Mouse (Mus musculus) testis, postnatal 10 days (tissue): ENCODE results near the gene H2-DMa.

Source experiments
- DNase-seq: peaks from one replicate; pipeline ENCODE4 v3.0.0; 2021; ENCODE audit warnings: low spot score

H2-DMa gene

DNA sequence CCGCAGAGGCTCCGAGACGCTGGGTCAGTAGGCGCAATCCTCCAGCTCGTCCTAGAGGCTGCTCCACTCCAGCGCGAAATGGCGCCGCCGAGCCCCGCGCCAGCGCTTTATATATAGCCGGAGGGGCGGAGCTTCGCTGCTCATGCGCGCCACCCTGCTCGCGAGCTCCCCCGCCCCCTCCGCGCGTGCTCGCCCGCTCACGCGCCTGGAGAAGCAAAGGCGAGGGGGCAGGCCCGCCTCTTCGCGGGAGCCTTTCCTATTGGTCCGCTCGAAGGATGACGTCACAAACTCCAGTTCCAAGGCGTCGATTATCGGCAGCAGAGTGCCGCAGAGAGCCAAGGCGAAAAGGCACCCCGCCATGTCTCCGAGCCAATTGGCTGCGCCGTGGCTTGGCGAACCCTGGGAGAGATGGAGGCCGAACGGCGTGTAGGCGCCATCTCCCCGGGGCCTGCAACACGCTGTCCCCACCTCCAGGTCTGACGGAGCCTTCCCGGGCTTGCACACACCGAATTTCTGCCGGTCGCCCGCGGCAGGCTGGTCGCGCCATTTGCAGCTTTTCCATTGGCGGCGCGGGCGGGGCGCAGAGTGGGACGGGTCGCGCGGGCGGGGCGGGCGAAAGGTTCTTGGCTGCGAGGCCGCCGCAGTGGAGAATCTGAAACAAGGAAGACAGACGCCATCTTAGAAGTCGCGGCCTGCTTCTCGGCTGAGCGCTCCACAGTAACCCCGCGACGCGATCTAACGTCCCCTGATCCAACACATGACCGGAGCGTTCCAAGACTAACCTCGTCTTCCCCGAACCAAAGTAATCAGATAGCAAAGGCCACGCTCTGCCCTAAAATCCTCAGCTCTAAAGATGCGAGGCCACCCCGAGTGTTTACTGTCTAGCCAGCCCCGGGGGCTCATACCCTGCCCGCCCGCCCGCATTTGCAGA lies at the start of gene H2-DMa:
Gene H2-DMa, plus strand, starts transcription at position 293 of the 931 bp plus-strand sequence.
- peak; percentile 99 for DNase-seq

GRCm38 (mm10) chr17:34072091-34072490 lies 47.2 kb upstream of the H2-DMa start:
- DNase-seq, result no peak

GRCm38 (mm10) chr17:34075271-34075670 lies 44.1 kb upstream of the H2-DMa start:
- peak; percentile 81 for DNase-seq

- peak; percentile 78 for DNase-seq
Observed at GRCm38 (mm10) chr17:34077549-34077948, 41.8 kb upstream of the H2-DMa start.

- no peak for DNase-seq
Observed at GRCm38 (mm10) chr17:34078148-34078547, 41.2 kb upstream of the H2-DMa start.

DNA sequence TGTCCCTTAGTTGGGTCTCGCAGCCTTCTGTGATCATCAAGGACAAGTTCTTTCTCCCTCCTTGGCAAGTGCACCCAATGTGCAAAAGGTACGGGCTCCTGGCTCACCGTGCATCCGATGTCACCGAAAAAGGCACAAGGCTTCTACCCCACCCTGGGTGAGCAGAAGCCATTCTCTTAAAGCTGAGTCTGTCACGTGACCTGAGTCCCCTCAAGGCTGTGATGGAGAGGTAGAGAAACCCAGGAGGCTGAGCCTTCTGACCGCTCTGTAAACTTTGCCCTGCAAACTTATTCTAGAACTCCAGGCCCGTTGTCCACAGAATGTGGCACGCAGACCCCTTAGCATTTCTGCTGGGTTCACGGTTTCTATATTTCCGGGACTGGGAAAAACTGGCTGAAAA lies 40.3 kb upstream of the H2-DMa start:
- DNase-seq, result no peak

DNA sequence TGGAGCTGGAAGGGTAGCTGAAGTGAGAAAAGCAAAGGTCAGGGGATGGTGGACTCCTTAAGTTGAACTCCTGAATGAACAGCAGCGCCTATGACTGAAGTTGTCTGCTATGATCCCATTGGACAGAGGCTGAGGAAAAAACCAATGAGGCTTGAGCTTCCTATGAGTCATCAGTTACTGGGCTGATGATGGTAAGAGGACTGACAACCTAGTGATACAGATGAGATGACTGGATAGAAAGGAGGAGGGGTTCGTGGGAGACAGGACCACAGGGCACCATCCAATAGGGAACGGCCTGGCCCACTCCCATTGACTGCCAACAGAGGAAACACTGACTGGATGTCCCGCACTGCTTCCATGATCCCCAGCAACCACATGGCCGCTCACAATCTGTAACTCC lies 39.7 kb upstream of the H2-DMa start:
- no peak for DNase-seq

- no peak for DNase-seq
Observed at GRCm38 (mm10) chr17:34083104-34083503, 36.2 kb upstream of the H2-DMa start.

- no peak for DNase-seq
Observed at GRCm38 (mm10) chr17:34087386-34087785, 32.0 kb upstream of the H2-DMa start.

- no peak for DNase-seq
Observed at GRCm38 (mm10) chr17:34088124-34088523, 31.2 kb upstream of the H2-DMa start.

DNA sequence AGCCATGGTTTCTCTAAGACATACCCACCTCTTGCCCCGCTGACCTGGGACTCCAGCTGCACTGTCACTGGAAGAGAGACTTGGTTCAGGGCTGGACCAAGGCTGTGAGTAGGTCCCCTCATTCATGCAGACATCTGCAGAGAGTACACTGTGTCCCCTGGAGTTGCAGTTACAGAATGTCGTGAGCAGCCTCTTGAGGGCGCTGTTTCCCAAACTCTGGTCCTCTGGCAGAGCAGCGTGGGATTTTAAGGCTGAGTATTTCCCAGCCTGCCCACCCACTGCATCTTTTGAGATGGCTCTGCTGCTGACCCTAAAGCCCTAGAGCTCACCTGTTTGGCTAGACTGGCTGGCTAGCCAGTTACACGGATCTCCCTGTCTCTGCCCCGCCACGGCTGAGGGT lies 28.4 kb upstream of the H2-DMa start:
- DNase-seq, result peak; percentile 56

- DNase-seq, result no peak
Observed at GRCm38 (mm10) chr17:34092197-34092875, 27.0 kb upstream of the H2-DMa start, which contains the start of gene H2-Oa. Gene H2-Oa (plus strand): TSS chr17:34092340.

DNA sequence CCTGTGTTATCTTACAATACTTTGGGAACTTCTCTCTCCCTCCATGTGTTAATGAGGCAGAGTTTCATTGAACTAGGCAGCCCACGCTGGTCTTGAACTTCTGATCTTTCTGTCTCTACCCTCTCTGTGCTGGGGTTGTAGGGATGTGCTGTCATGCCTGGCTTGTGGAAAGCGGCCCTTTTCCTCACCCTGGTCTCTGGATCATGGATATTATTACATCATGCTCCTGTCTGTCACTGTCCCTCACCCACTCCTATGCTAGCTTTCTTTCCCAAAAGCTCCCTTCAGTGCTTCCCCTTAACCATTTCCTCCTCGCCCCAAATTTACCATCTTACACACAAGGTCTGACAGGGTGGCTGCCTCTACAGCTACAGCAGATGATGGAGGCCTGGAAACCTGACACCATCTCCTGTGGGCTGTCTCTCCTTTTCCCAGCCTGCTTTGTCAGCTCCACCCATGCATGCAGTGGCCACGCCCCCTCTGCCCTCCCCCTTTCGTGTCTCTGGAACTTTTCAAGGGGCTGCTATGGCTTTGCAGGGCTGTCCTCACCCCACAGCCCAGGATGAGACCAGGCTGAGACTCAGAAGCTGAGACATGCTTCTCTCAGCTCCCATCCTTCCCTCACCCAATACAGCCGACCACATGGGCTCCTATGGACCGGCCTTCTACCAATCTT lies 26.0 kb upstream of the H2-DMa start:
- DNase-seq, result peak; percentile 63

GRCm38 (mm10) chr17:34094283-34095035 lies 24.9 kb upstream of the H2-DMa start:
- DNase-seq, result no peak

GRCm38 (mm10) chr17:34096497-34097010 lies 22.8 kb upstream of the H2-DMa start:
- DNase-seq, result no peak

GRCm38 (mm10) chr17:34097272-34097671 lies 22.1 kb upstream of the H2-DMa start:
- no peak for DNase-seq

DNA sequence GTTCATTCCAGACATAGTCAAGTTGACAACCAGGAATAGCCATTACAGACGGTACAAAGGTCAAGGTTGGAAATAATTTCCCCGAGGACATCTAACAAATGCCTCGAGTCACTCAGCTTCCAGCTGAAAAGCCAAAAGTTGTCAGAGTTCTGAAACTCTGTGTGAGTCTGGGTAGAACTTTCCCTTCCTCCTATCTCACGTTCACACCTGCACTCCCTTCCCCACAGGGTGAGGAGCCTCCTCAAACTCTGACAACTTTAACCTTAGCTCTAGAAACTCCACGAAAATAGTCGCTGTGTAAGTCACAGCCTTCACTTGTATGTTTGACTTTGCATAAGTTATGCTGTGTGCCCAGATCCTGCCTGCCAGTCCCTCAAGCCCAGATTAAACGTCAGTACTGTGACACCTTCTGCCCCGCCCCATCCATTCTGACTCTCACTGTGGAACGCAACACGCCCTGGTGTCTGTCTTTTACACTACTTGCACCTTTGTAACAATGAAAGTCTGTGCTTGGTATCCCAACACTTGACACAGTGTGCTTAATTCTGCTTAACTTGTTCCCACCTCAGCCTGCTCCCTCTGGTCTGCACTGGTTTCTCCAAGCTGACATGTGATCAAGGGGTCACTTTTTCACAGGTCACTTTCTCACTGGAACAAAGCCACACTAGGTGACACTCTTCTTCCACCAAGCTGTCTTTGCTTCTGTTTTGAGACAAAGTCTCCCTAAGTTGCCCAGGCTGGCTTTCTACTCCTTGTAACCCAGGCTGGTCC lies 20.4 kb upstream of the H2-DMa start:
- DNase-seq, result no peak

- no peak for DNase-seq
Observed at GRCm38 (mm10) chr17:34099531-34099930, 19.8 kb upstream of the H2-DMa start.

GRCm38 (mm10) chr17:34101185-34101584 lies 18.2 kb upstream of the H2-DMa start:
- DNase-seq, result no peak

DNA sequence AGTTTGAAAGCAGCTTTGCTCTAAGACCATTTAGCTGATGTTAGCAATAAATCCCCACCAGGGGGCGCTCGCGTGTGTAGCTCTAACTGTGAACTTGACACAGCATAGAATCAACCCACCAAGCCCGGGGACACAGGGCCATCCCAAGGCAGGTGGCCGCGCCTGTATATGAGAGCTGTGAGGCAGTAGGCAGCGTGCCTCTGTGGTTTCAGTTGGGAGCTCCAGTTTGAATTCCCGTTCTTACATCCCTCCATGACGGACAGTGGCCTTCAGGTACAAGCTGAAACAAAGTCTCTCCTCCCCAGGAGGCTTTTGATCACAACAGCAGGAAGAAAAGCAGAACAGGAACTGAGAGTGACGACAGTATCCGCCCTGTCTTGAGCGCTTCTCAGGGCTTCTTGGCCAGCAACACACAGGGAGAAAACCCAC lies 17.7 kb upstream of the H2-DMa start:
- DNase-seq, result peak; percentile 97

GRCm38 (mm10) chr17:34102831-34103230 lies 16.5 kb upstream of the H2-DMa start:
- no peak for DNase-seq
